Mouse (Mus musculus) neural tube, embryonic 14.5 days (tissue): ENCODE data around the gene Sdr9c7. TPM values are rescaled to one million over a fixed set of nuclear protein-coding genes. Genes with fewer than 3 reads are reported as not detected.

Experiments used
- ATAC-seq: fragments of 200-750 bp; cut with Nextera tagmentation; 2 replicates; pipeline ENCODE4 v1.8.0; 2017; ENCODE audit warnings: low read depth, mild to moderate bottlenecking, moderate TSS enrichment, moderate library complexity
- H3K27ac ChIP-seq: fragments of 300-500 bp; sonication (generic); 2 replicates; pipeline ENCODE4 v1.5.1; 2014; ENCODE audit warnings: low read depth, mild to moderate bottlenecking, control low read depth, low read length, moderate library complexity, mixed read lengths
- H3K27me3 ChIP-seq: fragments of 300-500 bp; sonication (generic); 2 replicates; pipeline ENCODE4 v1.6.1; 2014; ENCODE audit warnings: low read length; ENCODE audit not compliant: control insufficient read depth, insufficient read depth
- H3K36me3 ChIP-seq: fragments of 300-500 bp; sonication (generic); 2 replicates; pipeline ENCODE4 v1.6.1; 2014; ENCODE audit warnings: low read length, mixed read lengths; ENCODE audit not compliant: control insufficient read depth, insufficient read depth
- H3K4me1 ChIP-seq: fragments of 300-500 bp; sonication (generic); 2 replicates; pipeline ENCODE4 v1.6.1; 2014; ENCODE audit warnings: low read length; ENCODE audit not compliant: control insufficient read depth, insufficient read depth
- H3K4me2 ChIP-seq: fragments of 300-500 bp; sonication (generic); 2 replicates; pipeline ENCODE4 v1.6.1; 2014; ENCODE audit warnings: mild to moderate bottlenecking, low read depth, low read length, control low read depth
- H3K4me3 ChIP-seq: fragments of 300-500 bp; sonication (generic); 2 replicates; pipeline ENCODE4 v1.5.1; 2014; ENCODE audit warnings: low read depth, low read length, control low read depth, mixed read lengths
- H3K9ac ChIP-seq: fragments of 300-500 bp; sonication (generic); replicated peaks from 2 replicates; pipeline ENCODE4 v1.6.1; 2014; ENCODE audit warnings: low read depth, mild to moderate bottlenecking, control low read depth, low read length, mixed read lengths
- H3K9me3 ChIP-seq: fragments of 300-500 bp; sonication (generic); 2 replicates; pipeline ENCODE4 v1.6.1; 2016; ENCODE audit warnings: low read length; ENCODE audit not compliant: control insufficient read depth
- WGBS: fragments of 180-500 bp; shearing (Covaris S2); extraction: QIAGEN DNeasy Blood & Tissue Kit; methylation state at CpG from one replicate; pipeline ENCODE4 v1.1.7; 2014; 5-methylcytosine and 5-hydroxymethylcytosine counted together
- polyA plus RNA-seq: library from polyadenylated mRNA; unstranded; fragments of >200 nt; fragmentation: Nextera tagmentation; extraction: Ambion mirVana; gene quantifications from 2 replicates; pipeline ENCODE4 v1.2.1, GENCODE M21; 2014

Gene Sdr9c7
- not detected in 2 replicates for polyA plus RNA-seq

- no peak within 1 kb of the TSS for H3K4me3 ChIP-seq
- 93% methylated on average over 2 of the region's 2 CpGs for WGBS
- no peaks in the 10 kb centered on the region for H3K9me3 ChIP-seq
- no peak within 1 kb of the TSS for H3K9ac ChIP-seq
- no peak for ATAC-seq
- H3K27ac ChIP-seq = no peak within 1 kb of the TSS
- H3K27me3 ChIP-seq = no peaks in the 10 kb centered on the region
- no peaks in the 10 kb centered on the region for H3K4me1 ChIP-seq
- H3K36me3 ChIP-seq = no peaks in the 10 kb centered on the region
- H3K4me2 ChIP-seq = no peak within 1 kb of the TSS
Measured at GRCm38 (mm10) chr10:127898218-127898617, at the start of gene Sdr9c7. Gene Sdr9c7, plus strand, starts transcription at chr10:127898518.

- H3K27me3 ChIP-seq = no peaks in the 10 kb centered on the region
- no peak within 1 kb of the TSS for H3K4me3 ChIP-seq
- H3K4me1 ChIP-seq = no peaks in the 10 kb centered on the region
- no peak for ATAC-seq
- H3K27ac ChIP-seq = no peak within 1 kb of the TSS
- no peak within 1 kb of the TSS for H3K9ac ChIP-seq
- H3K4me2 ChIP-seq = no peak within 1 kb of the TSS
- H3K9me3 ChIP-seq = no peaks in the 10 kb centered on the region
- H3K36me3 ChIP-seq = no peaks in the 10 kb centered on the region
- WGBS = 81% methylated on average over 1 of the region's 1 CpGs
Measured at GRCm38 (mm10) chr10:127849628-127850027, 48.7 kb upstream of the Sdr9c7 start, which contains the start of gene Rdh19. Gene Rdh19, plus strand, starts transcription at chr10:127849928.

- Histone ChIP-seq H3K4me1 (no peaks in the 10 kb centered on the region), H3K27me3 (no peaks in the 10 kb centered on the region), H3K36me3 (no peaks in the 10 kb centered on the region), H3K27ac (no peak overlapping the region), H3K4me2 (no peak overlapping the region), H3K9me3 (no peaks in the 10 kb centered on the region), H3K9ac (no peak overlapping the region), H3K4me3 (no peak overlapping the region)
- ATAC-seq = no peak
Measured at GRCm38 (mm10) chr10:127856376-127856775, 41.9 kb upstream of the Sdr9c7 start.

- no peak overlapping the region for H3K9ac ChIP-seq
- H3K4me2 ChIP-seq = no peak overlapping the region
- H3K27me3 ChIP-seq = no peaks in the 10 kb centered on the region
- no peak overlapping the region for H3K4me3 ChIP-seq
- H3K9me3 ChIP-seq = no peaks in the 10 kb centered on the region
- H3K4me1 ChIP-seq = no peaks in the 10 kb centered on the region
- H3K36me3 ChIP-seq = no peaks in the 10 kb centered on the region
- no peak for ATAC-seq
- H3K27ac ChIP-seq = no peak overlapping the region
Measured at GRCm38 (mm10) chr10:127864931-127865330, 33.4 kb upstream of the Sdr9c7 start.

- no peak within 1 kb of the TSS for H3K27ac ChIP-seq
- no peaks in the 10 kb centered on the region for H3K27me3 ChIP-seq
- H3K9me3 ChIP-seq = peaks cover 4% of the 10 kb centered on the region; the same call in 1 of the 2 replicates
- WGBS = 83% methylated on average over 3 of the region's 3 CpGs
- H3K9ac ChIP-seq = no peak within 1 kb of the TSS
- H3K4me2 ChIP-seq = no peak within 1 kb of the TSS
- no peak for ATAC-seq
- no peaks in the 10 kb centered on the region for H3K4me1 ChIP-seq
- no peaks in the 10 kb centered on the region for H3K36me3 ChIP-seq
- H3K4me3 ChIP-seq = no peak within 1 kb of the TSS
Measured at GRCm38 (mm10) chr10:127866232-127866631, 32.1 kb upstream of the Sdr9c7 start, which contains the start of gene Rdh16f2. Gene Rdh16f2, plus strand, starts transcription at chr10:127866474.

- Histone ChIP-seq H3K27ac (no peak overlapping the region), H3K9ac (no peak overlapping the region), H3K27me3 (no peaks in the 10 kb centered on the region), H3K9me3 (peaks cover 4% of the 10 kb centered on the region; the same call in 1 of the 2 replicates), H3K4me1 (no peaks in the 10 kb centered on the region), H3K4me3 (no peak overlapping the region), H3K4me2 (no peak overlapping the region), H3K36me3 (no peaks in the 10 kb centered on the region)
- 76% methylated on average over 4 of the region's 4 CpGs for WGBS
- no peak for ATAC-seq
Measured at GRCm38 (mm10) chr10:127872484-127872883, 25.8 kb upstream of the Sdr9c7 start.

GRCm38 (mm10) chr10:127877681-127878080 is 20.6 kb upstream of the Sdr9c7 start:
- Histone ChIP-seq H3K4me1 (no peaks in the 10 kb centered on the region), H3K9ac (no peak overlapping the region), H3K4me3 (no peak overlapping the region), H3K9me3 (no peaks in the 10 kb centered on the region), H3K27me3 (no peaks in the 10 kb centered on the region), H3K27ac (no peak overlapping the region), H3K4me2 (no peak overlapping the region), H3K36me3 (no peaks in the 10 kb centered on the region)
- WGBS = 58% methylated on average over 2 of the region's 2 CpGs
- no peak for ATAC-seq

GRCm38 (mm10) chr10:127878262-127879057 is 19.9 kb upstream of the Sdr9c7 start:
- no peak for ATAC-seq
- H3K36me3 ChIP-seq = no peaks in the 10 kb centered on the region
- WGBS = 83% methylated on average over 3 of the region's 3 CpGs

GRCm38 (mm10) chr10:127879155-127879688 is 19.1 kb upstream of the Sdr9c7 start:
- no peak overlapping the region for H3K4me2 ChIP-seq
- H3K4me3 ChIP-seq = no peak overlapping the region
- no peaks in the 10 kb centered on the region for H3K27me3 ChIP-seq
- H3K9ac ChIP-seq = no peak overlapping the region
- no peaks in the 10 kb centered on the region for H3K36me3 ChIP-seq
- 87% methylated on average over 3 of the region's 3 CpGs for WGBS
- no peak for ATAC-seq
- H3K27ac ChIP-seq = no peak overlapping the region
- H3K4me1 ChIP-seq = no peaks in the 10 kb centered on the region
- no peaks in the 10 kb centered on the region for H3K9me3 ChIP-seq

More at GRCm38 (mm10) chr10:127878262-127879057, 19.9 kb upstream of the Sdr9c7 start:
- H3K27me3 ChIP-seq = no peaks in the 10 kb centered on the region
- no peaks in the 10 kb centered on the region for H3K4me1 ChIP-seq
- no peak overlapping the region for H3K27ac ChIP-seq
- H3K4me3 ChIP-seq = no peak overlapping the region
- no peak overlapping the region for H3K4me2 ChIP-seq
- no peaks in the 10 kb centered on the region for H3K9me3 ChIP-seq
- no peak overlapping the region for H3K9ac ChIP-seq
